Mouse (Mus musculus) CD4-positive, CD25-positive, alpha-beta regulatory T cell, adult 2 months (primary cell): ENCODE measurements around the gene Olfr92.
"Not testable (repeated sequence)": the region's sequence is repeated elsewhere in the genome, so short reads cannot be mapped to it uniquely, and the experiment has no call there.

Experiments used
- DNase-seq: peaks from one replicate; pipeline ENCODE4 v3.0.0-alpha.2; 2012; ENCODE audit warnings: low read depth, low spot score

Olfr92 gene

GRCm38 (mm10) chr17:37119988-37120387 is at the start of gene Olfr92:
Olfr92 (minus strand) TSS chr17:37120088.
- DNase-seq = no peak

DNA sequence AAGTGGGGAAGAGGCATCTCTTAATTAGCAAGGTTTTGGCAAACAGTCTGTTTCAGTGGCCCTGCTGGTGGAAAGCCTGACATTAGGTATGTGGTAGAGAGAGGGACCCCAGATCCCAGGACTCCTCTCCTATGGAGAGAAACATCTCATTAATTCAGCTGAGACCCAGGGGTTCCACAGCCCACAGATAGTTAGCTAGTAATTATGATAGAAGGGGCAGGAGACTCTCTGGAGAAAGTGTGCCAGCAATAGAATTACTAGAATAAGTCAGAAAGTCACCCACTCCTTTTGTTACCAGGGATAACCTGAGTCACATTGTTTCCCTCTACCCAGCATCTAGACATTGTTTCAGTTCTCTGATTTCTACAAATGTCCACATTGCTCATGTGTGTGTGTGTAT is 41.5 kb upstream of the Olfr92 start, which contains the start of gene Olfr93:
Gene Olfr93, minus strand, starts transcription at position 101 of the 400 bp plus-strand sequence.
- DNase-seq = no peak

GRCm38 (mm10) chr17:37131366-37131765 is 11.5 kb upstream of the Olfr92 start:
- DNase-seq = not testable (repeated sequence)

DNA sequence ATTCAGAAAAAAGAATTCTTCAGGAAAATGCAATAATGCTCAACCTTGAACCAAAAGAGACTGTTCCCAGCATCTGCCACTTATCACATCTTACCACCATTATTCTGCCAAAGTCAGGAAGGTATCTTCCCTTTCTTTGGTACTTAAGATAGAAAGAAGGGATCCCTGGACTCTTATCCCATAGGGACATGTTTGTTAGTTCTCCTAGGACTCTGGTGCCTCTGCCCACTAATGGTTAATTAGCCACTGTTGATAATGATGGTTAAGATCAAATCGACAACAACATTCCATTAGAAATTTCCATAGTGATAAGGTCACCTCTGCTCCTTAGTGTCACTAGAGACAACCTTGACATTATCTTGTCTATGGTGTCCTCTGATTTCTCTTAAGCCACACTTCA is 21.7 kb downstream of the Olfr92 start, which contains the start of gene Olfr91:
Gene Olfr91, minus strand, starts transcription at position 101 of the 400 bp plus-strand sequence.
- DNase-seq = no peak

DNA sequence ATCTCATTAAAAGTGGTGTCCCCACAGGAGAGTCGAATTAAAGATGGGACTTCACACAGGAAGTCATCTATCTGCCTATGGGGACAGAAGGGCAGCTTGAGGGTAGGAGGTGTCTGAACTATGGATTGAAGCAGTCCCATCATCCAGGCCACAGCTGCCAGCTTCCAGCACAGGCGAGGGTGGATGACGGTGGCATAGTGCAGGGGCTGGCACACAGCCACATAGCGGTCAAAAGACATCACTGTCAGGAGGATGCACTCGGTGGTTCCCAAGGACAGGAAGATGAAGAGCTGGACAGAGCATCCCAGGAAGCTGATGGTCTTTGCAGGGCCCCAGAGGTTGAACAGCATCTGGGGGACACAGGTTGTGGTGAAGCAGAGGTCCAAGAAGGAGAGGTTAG is 26.6 kb downstream of the Olfr92 start:
- DNase-seq = no peak

DNA sequence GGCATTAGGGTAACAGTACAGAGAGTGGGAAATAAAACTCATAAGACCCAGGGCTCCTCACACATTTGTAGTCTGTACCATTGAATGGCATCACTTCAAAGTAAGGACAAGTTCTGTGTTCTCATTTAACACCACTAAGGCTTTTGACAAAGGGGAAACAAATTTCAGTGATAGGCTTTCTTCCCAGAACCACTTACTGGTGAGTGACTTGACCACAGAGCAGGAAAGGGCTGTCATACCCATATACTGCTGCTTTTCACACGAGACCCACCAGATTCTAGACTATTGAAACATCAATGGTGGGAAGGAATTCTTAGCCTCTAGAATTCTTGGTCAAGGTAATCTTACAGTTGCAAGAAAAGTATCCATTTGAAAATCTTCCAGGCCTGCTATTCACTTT is 27.7 kb downstream of the Olfr92 start:
- no peak for DNase-seq

DNA sequence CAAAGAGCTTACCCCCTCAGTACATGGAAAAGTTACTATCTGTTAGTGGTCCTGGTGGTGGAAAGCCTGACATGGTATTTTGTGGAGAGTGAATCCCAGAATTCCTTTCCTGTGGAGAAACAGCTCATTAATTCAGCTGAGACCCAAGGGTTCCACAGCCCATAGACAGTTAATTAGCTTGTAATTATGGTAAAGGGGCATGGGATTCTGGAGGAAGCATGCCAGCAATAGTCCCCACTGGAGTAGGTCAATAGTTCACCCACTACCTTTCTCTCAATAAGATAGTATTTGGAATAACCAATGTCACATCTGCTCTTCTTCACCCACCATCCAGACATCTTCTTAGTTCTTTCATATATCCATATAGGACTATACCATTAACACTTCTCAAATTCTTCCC is 31.5 kb downstream of the Olfr92 start, which contains the start of gene Olfr90:
Gene Olfr90, minus strand, starts transcription at position 101 of the 400 bp plus-strand sequence.
- DNase-seq = no peak

GRCm38 (mm10) chr17:37085545-37085944 is 34.3 kb downstream of the Olfr92 start:
- DNase-seq = no peak

- DNase-seq = no peak
Observed at GRCm38 (mm10) chr17:37084632-37085031, 35.3 kb downstream of the Olfr92 start.

DNA sequence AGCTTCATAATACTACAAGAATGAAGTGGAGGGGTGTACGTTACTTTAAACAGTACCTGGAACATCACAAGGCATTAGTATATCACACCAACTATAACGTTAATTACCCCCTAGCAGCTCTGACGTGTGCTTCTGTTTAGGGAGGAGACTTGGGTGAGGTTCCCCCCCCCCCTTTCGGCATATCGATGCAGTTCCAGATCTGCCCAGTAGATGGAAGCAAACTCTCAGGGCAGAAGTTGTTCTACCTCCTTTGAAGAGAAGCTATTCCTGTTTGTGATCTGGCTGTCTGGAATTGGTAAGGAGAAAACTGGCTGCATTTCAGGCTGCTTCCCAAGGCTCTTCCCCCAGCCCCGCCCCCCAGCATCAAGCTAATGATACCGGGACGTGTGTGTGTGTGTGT is 36.6 kb downstream of the Olfr92 start:
- DNase-seq = peak; percentile 85

DNA sequence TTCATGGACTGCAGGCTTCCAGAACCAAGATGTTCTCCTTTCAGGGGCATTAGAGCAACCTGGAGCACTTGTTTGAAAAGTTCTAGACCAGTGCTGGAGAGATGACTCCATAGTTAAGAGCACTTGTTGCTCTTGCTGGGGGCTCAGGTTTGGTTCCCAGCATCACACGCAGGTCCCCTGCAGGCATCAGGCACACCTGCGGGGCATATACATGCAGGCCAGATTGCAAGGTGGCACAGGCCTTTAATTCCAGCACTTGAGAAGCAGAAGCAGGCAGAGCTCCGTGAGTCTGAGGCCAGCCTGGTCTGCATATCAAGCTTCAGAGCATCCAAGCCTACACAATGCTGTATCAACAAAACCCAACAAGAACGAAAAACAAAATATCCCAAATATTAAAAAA is 38.2 kb downstream of the Olfr92 start:
- DNase-seq = no peak

- no peak for DNase-seq
Observed at GRCm38 (mm10) chr17:37080119-37080518, 39.8 kb downstream of the Olfr92 start.

GRCm38 (mm10) chr17:37078990-37079389 is 40.9 kb downstream of the Olfr92 start:
- DNase-seq = no peak

- DNase-seq = no peak
Observed at GRCm38 (mm10) chr17:37078193-37078592, 41.7 kb downstream of the Olfr92 start.

- no peak for DNase-seq
Observed at GRCm38 (mm10) chr17:37075766-37076165, 44.1 kb downstream of the Olfr92 start.

- DNase-seq = no peak
Observed at GRCm38 (mm10) chr17:37075181-37075580, 44.7 kb downstream of the Olfr92 start.

GRCm38 (mm10) chr17:37072730-37073276 is 47.1 kb downstream of the Olfr92 start:
- DNase-seq = no peak

- no peak for DNase-seq
Observed at GRCm38 (mm10) chr17:37072080-37072729, 47.7 kb downstream of the Olfr92 start.

- DNase-seq = no peak
Observed at GRCm38 (mm10) chr17:37070121-37070520, 49.8 kb downstream of the Olfr92 start.

- no peak for DNase-seq
Observed at GRCm38 (mm10) chr17:37067861-37068260, 52.0 kb downstream of the Olfr92 start.

GRCm38 (mm10) chr17:37065993-37066392 is 53.9 kb downstream of the Olfr92 start:
- no peak for DNase-seq

- no peak for DNase-seq
Observed at GRCm38 (mm10) chr17:37063686-37064495, 56.0 kb downstream of the Olfr92 start.
